Mouse (Mus musculus): ENCODE measurements around the gene Tpra1. TPM values are rescaled to one million over a fixed set of nuclear protein-coding genes. Genes with fewer than 3 reads are reported as not detected.
A peak's percentile ranks its signal among the peaks of the same experiment; 100 is the strongest.

The Tpra1 gene
- polyA plus RNA-seq, 1 experiment = 163 TPM

DNA sequence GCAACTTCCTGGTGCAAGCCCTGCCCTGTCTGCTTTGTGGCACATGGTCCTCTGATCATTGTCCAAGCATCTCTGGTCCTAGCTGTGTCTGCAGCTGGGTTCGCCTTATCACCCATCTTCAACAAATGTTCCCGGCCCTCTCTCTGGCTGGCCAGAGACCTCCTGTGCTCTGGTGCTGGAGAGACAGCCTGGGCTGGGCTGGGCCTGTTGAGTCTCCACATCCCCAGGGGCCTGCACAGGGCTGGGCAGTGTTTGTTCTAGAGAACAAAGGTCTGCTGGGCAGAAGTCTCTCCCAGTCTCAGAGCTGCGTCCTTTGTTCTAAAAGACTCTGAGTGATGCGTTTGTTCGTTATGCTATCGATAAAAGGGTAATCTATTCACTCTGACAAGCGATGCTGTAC lies 28.0 kb downstream of the Tpra1 start:
- Histone ChIP-seq H3K27me3 (ENCODE audit: control insufficient read depth, insufficient read depth, low read length) (no peaks in the 10 kb centered on the region), H3K27ac (ENCODE audit: insufficient read depth, low read length) (no peak overlapping the region), H3K4me3 (ENCODE audit: extremely low read depth, insufficient read depth, insufficient read length) (no peak overlapping the region), H3K4me1 (ENCODE audit: control insufficient read depth, insufficient read depth, insufficient read length) (no peaks in the 10 kb centered on the region), H3K36me3 (ENCODE audit: control insufficient read depth, insufficient read depth, low read length) (no peaks in the 10 kb centered on the region)
- TF ChIP-seq POLR2A (IDR thresholded peaks at IDR 0.05; ENCODE audit: low read depth, low read length) (no peak), CTCF (IDR thresholded peaks at IDR 0.05; ENCODE audit: extremely low read depth, insufficient read depth, insufficient read length, insufficient replicate concordance) (no peak)
- WGBS = 87% methylated on average over 7 of the region's 7 CpGs
- no peak for DNase-seq (ENCODE audit: low read depth in 1 of 2, low spot score in 2 of 2)

DNA sequence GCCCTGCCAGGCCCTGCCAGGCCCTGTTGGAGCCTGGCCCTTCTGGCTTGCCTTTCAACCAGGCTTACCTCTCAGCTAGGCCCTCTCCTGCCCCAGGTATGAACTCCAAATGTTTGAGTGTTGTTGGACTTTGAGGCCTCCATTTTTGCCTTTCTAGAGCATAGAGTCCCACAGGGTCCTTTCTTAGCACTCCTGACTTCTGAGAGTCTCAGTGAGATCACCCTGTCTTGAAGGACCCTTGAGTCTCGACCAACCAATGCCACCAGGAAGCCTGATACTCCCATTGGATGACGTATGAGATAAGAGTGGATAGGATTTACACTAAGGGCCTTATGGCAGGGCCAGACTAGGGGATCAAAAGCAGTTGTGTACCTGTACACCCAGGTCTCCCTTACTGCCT lies 29.4 kb downstream of the Tpra1 start:
- H3K27ac ChIP-seq (ENCODE audit: insufficient read depth, low read length) = no peak overlapping the region
- no peak for DNase-seq (ENCODE audit: low read depth in 1 of 2, low spot score in 2 of 2)
- H3K27me3 ChIP-seq (ENCODE audit: control insufficient read depth, insufficient read depth, low read length) = no peaks in the 10 kb centered on the region
- no peak overlapping the region for H3K4me3 ChIP-seq (ENCODE audit: extremely low read depth, insufficient read depth, insufficient read length)
- TF ChIP-seq POLR2A (IDR thresholded peaks at IDR 0.05; ENCODE audit: low read depth, low read length) = no peak
- TF ChIP-seq CTCF (IDR thresholded peaks at IDR 0.05; ENCODE audit: extremely low read depth, insufficient read depth, insufficient read length, insufficient replicate concordance) = no peak
- no peaks in the 10 kb centered on the region for H3K4me1 ChIP-seq (ENCODE audit: control insufficient read depth, insufficient read depth, insufficient read length)
- 85% methylated on average over 2 of the region's 2 CpGs for WGBS
- no peaks in the 10 kb centered on the region for H3K36me3 ChIP-seq (ENCODE audit: control insufficient read depth, insufficient read depth, low read length)

DNA sequence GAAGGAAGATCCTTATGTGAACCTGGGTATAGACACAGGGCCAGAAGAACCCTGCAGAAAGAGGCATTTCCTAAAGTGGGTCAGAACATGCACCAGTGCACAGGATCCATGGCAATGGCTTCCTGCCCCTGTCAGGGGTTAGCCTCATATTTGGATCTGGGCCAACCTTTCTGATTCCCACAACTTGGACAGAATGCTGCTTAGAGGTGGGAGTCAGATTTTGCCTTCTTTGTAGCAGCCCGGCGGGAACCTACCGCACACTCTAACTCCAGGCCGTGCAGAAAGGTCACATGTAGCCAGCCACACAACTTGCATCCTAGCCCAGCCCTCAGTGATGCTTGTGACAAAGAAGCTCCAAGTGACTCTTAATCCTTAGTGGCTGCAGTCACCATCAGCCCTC lies 32.1 kb downstream of the Tpra1 start:
- H3K27ac ChIP-seq (ENCODE audit: insufficient read depth, low read length) = no peak overlapping the region

DNA sequence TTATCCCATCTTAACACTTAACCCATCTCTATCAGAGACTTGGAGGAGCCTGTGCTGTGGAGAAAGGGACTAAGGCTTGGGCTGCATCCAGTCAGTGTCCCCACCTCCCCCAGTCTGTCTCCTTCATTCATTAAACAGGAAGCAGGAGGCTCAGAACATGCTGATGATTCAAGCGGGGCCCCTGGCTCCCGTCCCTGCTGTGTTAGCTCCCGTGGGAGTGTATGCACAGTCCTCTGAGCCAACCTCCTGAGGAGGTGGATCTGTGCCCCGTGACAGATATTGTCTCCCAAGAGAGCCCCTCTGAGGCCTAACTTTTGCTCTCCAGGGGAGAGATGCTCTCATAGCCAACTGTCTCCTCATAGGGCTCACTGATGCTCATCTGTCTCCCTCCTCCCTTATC lies 32.8 kb downstream of the Tpra1 start:
- WGBS = 27% methylated on average over 4 of the region's 4 CpGs
- Histone ChIP-seq H3K27ac (ENCODE audit: insufficient read depth, low read length) (no peak overlapping the region), H3K27me3 (ENCODE audit: control insufficient read depth, insufficient read depth, low read length) (no peaks in the 10 kb centered on the region), H3K4me1 (ENCODE audit: control insufficient read depth, insufficient read depth, insufficient read length) (peaks cover 3% of the 10 kb centered on the region; the same call in 1 of the 2 replicates), H3K4me3 (ENCODE audit: extremely low read depth, insufficient read depth, insufficient read length) (no peak overlapping the region), H3K36me3 (ENCODE audit: control insufficient read depth, insufficient read depth, low read length) (no peaks in the 10 kb centered on the region)
- DNase-seq (ENCODE audit: low read depth in 1 of 2, low spot score in 2 of 2) = no peak
- no peak for TF ChIP-seq POLR2A (IDR thresholded peaks at IDR 0.05; ENCODE audit: low read depth, low read length)
- TF ChIP-seq CTCF (IDR thresholded peaks at IDR 0.05; ENCODE audit: extremely low read depth, insufficient read depth, insufficient read length, insufficient replicate concordance) = no peak

More for the DNA sequence above, 32.1 kb downstream of the Tpra1 start:
- Histone ChIP-seq H3K4me3 (ENCODE audit: extremely low read depth, insufficient read depth, insufficient read length) (no peak overlapping the region), H3K4me1 (ENCODE audit: control insufficient read depth, insufficient read depth, insufficient read length) (peaks cover under 1% of the 10 kb centered on the region; the same call in 1 of the 2 replicates), H3K36me3 (ENCODE audit: control insufficient read depth, insufficient read depth, low read length) (no peaks in the 10 kb centered on the region), H3K27me3 (ENCODE audit: control insufficient read depth, insufficient read depth, low read length) (no peaks in the 10 kb centered on the region)
- no peak for TF ChIP-seq CTCF (IDR thresholded peaks at IDR 0.05; ENCODE audit: extremely low read depth, insufficient read depth, insufficient read length, insufficient replicate concordance)
- TF ChIP-seq POLR2A (IDR thresholded peaks at IDR 0.05; ENCODE audit: low read depth, low read length) = no peak
- DNase-seq (ENCODE audit: low read depth in 1 of 2, low spot score in 2 of 2) = no peak
- 89% methylated on average over 4 of the region's 4 CpGs for WGBS

DNA sequence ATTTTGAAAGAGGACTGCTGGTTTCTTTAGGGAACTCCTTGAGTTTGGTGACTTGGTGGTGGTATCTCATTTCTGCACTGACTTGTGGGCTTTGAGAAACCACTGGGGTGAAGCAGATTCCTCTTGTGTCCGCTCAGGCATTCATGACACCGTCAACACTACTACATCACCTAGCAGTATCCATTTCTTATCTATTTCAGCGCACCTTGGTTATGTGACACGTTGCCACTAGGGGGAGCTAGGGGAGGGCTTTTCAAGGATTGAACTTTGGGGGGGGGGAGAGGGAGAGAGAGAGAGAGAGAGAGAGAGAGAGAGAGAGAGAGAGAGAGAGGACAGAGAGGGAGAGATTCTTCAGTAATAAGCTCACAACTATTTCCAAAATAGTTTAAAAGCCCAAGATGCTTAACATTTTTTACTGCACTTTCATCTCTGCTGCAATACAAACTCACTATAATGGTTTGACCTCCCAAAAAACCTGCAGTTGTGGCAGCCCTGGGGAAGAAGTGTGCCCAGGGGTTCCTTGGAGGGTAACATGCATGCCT lies 33.8 kb downstream of the Tpra1 start:
- Histone ChIP-seq H3K36me3 (ENCODE audit: control insufficient read depth, insufficient read depth, low read length) (no peaks in the 10 kb centered on the region), H3K27ac (ENCODE audit: insufficient read depth, low read length) (no peak overlapping the region), H3K4me3 (ENCODE audit: extremely low read depth, insufficient read depth, insufficient read length) (no peak overlapping the region), H3K27me3 (ENCODE audit: control insufficient read depth, insufficient read depth, low read length) (no peaks in the 10 kb centered on the region), H3K4me1 (ENCODE audit: control insufficient read depth, insufficient read depth, insufficient read length) (peaks cover 3% of the 10 kb centered on the region; the same call in 1 of the 2 replicates)
- WGBS = 22% methylated on average over 4 of the region's 4 CpGs
- peak in 1 of 2 experiments; percentile 21 for DNase-seq (ENCODE audit: low read depth in 1 of 2, low spot score in 2 of 2)
- TF ChIP-seq CTCF (IDR thresholded peaks at IDR 0.05; ENCODE audit: extremely low read depth, insufficient read depth, insufficient read length, insufficient replicate concordance) (peak; percentile 18; the same call in 1 of the 2 replicates), POLR2A (IDR thresholded peaks at IDR 0.05; ENCODE audit: low read depth, low read length) (no peak)

DNA sequence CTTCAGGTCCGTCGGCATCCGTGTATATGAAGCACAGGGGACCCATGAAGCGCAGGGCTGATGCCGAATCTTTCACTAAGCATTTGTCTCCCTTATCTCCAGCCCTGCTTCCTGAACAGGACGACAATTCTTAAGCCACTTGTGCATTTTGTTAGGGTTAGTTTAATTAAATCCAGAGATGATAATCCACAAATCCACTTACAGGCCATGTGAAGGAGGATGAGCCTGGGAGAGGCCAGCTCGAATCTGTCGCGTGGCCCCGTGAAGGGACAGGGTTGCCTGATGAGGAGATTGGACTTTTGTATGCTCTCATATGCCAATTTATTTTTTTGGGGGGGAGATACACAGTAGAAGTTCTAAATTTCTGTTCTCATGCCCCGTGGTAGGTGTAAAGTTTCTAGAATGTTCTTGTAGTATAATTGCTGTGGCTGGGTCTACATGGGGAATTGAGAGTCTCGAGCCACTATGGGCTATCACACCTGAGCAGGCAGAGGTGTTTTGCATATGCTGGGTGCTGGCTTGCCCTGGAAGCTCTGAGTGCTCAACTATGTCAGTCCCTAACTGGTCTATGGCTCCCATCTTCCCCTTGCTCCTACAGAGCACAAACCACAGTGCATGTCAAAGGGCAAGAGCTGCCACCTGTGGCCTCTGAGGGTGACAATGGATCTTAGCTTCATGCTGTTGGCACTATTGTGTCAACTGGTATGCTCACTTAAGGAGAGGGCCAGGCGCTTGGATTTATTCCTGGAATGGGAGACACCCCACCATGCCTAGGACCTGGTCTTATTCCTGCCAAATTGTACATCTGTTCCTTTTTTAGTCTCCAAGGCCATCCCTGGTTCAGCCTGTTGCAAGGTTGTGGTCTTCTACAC lies 34.5 kb downstream of the Tpra1 start:
- H3K27ac ChIP-seq (ENCODE audit: insufficient read depth, low read length) = no peak overlapping the region
- TF ChIP-seq POLR2A (IDR thresholded peaks at IDR 0.05; ENCODE audit: low read depth, low read length) = no peak
- TF ChIP-seq CTCF (IDR thresholded peaks at IDR 0.05; ENCODE audit: extremely low read depth, insufficient read depth, insufficient read length, insufficient replicate concordance) = no peak

DNA sequence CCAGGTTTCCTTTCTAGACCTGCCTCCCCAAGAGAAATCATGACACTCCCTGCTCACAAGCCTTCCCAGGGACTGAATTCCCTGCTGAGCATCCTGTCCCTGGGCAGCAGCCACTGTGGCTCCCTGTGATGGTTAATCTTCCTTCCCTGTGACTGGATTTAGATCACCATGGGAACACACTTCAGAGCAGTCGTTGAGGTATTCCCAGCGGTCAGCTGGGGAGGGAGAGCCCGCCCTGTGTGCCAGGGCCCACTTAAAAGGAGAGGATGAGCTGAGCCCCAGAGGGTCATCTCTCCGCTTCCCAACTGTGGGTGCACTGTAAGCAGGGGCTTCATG lies 35.1 kb downstream of the Tpra1 start:
- Histone ChIP-seq H3K27me3 (ENCODE audit: control insufficient read depth, insufficient read depth, low read length) (no peaks in the 10 kb centered on the region), H3K4me1 (ENCODE audit: control insufficient read depth, insufficient read depth, insufficient read length) (peaks cover 3% of the 10 kb centered on the region; the same call in 1 of the 2 replicates), H3K4me3 (ENCODE audit: extremely low read depth, insufficient read depth, insufficient read length) (no peak overlapping the region), H3K36me3 (ENCODE audit: control insufficient read depth, insufficient read depth, low read length) (no peaks in the 10 kb centered on the region), H3K27ac (ENCODE audit: insufficient read depth, low read length) (no peak overlapping the region)
- 90% methylated on average over 4 of the region's 4 CpGs for WGBS
- TF ChIP-seq CTCF (IDR thresholded peaks at IDR 0.05; ENCODE audit: extremely low read depth, insufficient read depth, insufficient read length, insufficient replicate concordance) = no peak
- TF ChIP-seq POLR2A (IDR thresholded peaks at IDR 0.05; ENCODE audit: low read depth, low read length) = no peak
- DNase-seq (ENCODE audit: low read depth in 1 of 2, low spot score in 2 of 2) = no peak

More for the DNA sequence above, 34.5 kb downstream of the Tpra1 start:
- Histone ChIP-seq H3K4me1 (ENCODE audit: control insufficient read depth, insufficient read depth, insufficient read length) (peaks cover 3% of the 10 kb centered on the region; the same call in 1 of the 2 replicates), H3K27me3 (ENCODE audit: control insufficient read depth, insufficient read depth, low read length) (no peaks in the 10 kb centered on the region), H3K4me3 (ENCODE audit: extremely low read depth, insufficient read depth, insufficient read length) (no peak overlapping the region), H3K36me3 (ENCODE audit: control insufficient read depth, insufficient read depth, low read length) (no peaks in the 10 kb centered on the region)
- no peak for DNase-seq (ENCODE audit: low read depth in 1 of 2, low spot score in 2 of 2)
- WGBS = 84% methylated on average over 13 of the region's 13 CpGs

Data from spleen, adult 2 months (tissue).